Mouse (Mus musculus) heart, adult 9 months (tissue): ENCODE results near the gene Ctnnd2.

Experiments used
- DNase-seq, 2 experiments: peaks; one replicate each; pipeline ENCODE4 v3.0.0; 2022; ENCODE audit warnings: low spot score in 2 of 2

Ctnnd2 gene

DNA sequence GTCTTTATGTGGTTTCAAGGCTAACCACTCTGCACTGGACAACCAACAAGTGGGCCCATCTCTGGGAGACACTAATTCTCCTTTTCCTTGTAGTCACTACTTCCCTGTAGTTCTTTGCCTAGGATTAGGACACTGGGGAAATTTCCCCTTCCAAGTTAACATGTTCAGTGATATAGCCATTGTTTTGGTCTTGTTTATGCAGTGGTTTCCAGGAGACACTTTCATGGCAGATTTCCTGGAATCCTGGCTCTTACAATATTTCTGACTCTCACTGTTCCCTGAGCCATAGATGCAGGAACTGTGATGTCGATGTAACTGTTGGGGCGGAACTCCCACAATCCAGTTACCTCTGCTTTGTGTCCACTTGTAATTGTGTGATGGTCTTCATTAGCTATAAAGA, 814.5 kb downstream of the Ctnnd2 start:
- peak; percentile 9 to 32 for DNase-seq

GRCm38 (mm10) chr15:30990421-30991252, 818.2 kb downstream of the Ctnnd2 start:
- peak in 1 of 2 experiments; percentile 4 for DNase-seq

- DNase-seq, result no peak
Measured at GRCm38 (mm10) chr15:30992357-30992756, 820.0 kb downstream of the Ctnnd2 start.

GRCm38 (mm10) chr15:30992901-30993300, 820.5 kb downstream of the Ctnnd2 start:
- no peak for DNase-seq

- DNase-seq, result no peak
Measured at GRCm38 (mm10) chr15:30995346-30995745, 823.0 kb downstream of the Ctnnd2 start.

- DNase-seq, result no peak
Measured at GRCm38 (mm10) chr15:31004468-31004867, 832.1 kb downstream of the Ctnnd2 start.

DNA sequence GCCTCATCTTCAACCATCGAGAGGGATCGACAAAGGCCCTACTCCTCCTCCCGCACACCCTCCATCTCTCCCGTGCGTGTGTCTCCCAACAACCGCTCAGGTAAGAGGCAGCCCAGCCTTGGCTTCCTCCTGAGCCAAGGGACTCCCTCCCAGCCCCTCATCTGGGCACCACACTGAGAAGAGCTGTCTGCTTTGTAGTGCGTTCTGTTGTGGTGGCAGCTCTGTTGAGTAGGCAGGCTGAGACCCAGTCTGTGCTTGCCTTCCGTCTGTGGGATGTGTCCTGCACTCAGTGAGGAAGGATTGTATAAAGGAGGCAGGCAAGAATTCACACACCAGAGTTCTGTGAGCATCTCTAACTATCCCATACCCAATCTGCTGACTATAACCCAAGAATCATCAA, 832.6 kb downstream of the Ctnnd2 start:
- no peak for DNase-seq

DNA sequence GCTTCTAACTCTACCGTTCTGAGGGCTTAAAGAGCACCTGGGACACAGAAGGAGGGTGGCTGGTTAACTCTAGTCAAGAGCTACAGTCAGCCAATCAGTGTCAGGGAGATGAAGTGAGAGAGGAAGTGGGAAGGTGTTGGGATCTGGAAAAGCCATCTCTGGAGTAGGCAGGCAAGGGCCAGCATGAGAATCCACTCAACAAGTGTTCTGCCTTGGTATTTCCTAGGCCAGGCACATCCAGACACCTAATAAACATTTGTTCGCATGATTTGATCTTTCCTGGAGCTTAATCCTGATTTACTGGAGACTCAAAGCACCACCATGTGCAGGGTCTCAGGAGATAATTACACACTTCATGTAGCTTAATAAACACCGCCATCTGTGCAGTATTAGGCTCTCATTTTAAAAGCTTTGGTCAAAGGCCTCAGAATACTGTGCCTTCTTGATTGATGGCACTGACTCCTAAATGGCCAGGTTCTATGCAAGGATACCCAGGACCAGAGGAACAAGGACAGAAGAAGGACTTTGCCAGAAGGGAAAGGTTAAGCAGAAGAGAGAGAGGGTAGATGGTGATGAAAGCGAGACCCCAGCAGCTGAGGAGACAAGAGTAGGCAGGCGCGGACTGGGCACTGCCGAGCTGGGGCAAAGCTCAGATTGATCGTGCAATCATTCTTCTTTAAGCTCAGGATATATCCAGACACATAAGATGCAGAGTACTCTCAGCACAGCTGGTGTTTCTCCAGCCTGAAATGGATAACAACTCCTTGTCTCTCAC, 833.8 kb downstream of the Ctnnd2 start:
- no peak for DNase-seq

DNA sequence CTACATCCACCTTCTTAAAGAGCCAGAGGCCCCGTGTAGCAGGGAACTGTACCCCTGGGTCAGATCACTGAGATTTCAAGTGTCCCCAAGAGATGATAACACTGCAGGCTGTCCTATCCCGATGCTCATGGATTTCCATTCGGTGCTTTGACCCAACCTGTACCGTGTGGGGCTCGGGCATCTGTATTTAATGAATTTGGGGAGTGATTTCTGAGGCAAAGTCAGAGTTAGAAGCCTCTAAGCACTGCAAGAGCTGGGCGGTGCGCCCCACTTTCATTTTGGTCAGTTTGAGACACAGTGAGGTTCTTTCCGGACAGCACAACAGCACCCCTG, 834.4 kb downstream of the Ctnnd2 start:
- no peak for DNase-seq

- no peak for DNase-seq
Measured at GRCm38 (mm10) chr15:31008594-31008993, 836.2 kb downstream of the Ctnnd2 start.

- DNase-seq, result no peak
Measured at GRCm38 (mm10) chr15:31020769-31021168, 848.4 kb downstream of the Ctnnd2 start.

GRCm38 (mm10) chr15:31022012-31022411, 849.6 kb downstream of the Ctnnd2 start:
- no peak for DNase-seq

DNA sequence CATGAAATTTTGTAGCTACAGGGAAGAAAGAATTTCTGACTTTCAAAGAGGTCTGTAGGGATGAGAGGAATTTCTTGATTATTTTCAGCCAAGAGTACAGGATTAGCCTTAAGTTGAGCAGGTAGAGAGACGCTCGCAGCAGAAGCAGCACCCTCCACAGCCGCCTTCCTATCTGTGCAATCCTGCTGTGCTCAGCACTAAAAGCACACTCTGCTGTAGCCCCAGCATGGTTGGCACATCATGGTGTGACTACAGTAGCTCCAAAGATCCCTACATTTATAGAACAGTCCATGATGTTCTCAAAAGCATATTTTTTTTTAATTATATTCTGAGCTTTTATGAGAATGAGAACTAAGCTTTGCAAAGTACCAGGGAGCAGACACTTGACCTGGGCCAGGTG, 850.1 kb downstream of the Ctnnd2 start:
- DNase-seq, result no peak

- no peak for DNase-seq
Measured at GRCm38 (mm10) chr15:31023766-31024165, 851.4 kb downstream of the Ctnnd2 start.

- no peak for DNase-seq
Measured at GRCm38 (mm10) chr15:31027448-31028230, 855.2 kb downstream of the Ctnnd2 start.

DNA sequence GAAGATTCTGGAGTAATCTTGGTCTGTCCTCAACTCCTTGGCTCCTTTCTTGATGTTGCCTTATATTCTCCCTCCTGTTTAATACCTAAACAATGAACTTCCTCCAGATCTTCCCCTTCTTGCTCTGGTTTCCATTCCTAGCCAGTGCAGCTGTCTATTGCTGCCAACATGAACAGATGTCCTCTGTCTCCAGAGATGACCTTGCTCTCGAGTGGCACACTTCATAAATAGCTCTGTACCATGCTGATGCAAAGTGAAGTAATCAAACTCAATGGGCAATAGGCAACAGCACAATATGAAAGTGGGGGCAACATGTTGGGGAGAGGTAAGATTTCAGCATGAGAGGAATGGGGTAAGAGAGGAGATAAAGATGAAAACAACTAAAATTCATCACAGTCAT, 872.6 kb downstream of the Ctnnd2 start:
- peak in 1 of 2 experiments; percentile 17 for DNase-seq

GRCm38 (mm10) chr15:31051496-31051895, 879.1 kb downstream of the Ctnnd2 start:
- no peak for DNase-seq

- no peak for DNase-seq
Measured at GRCm38 (mm10) chr15:31056145-31056544, 883.8 kb downstream of the Ctnnd2 start.

GRCm38 (mm10) chr15:31058315-31058714, 885.9 kb downstream of the Ctnnd2 start:
- no peak for DNase-seq

- DNase-seq, result no peak
Measured at GRCm38 (mm10) chr15:31063734-31064133, 891.3 kb downstream of the Ctnnd2 start.

DNA sequence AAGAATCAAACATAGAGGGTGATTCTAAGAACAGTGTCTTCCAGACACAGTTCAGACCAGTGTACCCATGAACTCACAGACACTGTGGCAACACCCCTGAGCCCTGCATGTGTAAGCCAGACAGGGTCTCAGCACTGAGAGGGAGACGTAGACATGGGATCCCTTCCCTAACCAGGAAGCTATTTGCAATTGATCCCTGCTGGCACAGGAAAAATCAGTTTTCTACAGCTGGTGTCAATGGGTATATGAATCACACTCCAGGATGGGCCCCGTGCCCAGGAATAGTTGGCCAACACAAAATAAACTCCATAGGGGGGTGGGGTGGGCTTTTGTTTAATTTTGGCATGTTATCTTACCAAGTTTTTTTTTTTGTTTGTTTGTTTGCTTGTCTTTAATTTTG, 895.7 kb downstream of the Ctnnd2 start:
- no peak for DNase-seq

DNA sequence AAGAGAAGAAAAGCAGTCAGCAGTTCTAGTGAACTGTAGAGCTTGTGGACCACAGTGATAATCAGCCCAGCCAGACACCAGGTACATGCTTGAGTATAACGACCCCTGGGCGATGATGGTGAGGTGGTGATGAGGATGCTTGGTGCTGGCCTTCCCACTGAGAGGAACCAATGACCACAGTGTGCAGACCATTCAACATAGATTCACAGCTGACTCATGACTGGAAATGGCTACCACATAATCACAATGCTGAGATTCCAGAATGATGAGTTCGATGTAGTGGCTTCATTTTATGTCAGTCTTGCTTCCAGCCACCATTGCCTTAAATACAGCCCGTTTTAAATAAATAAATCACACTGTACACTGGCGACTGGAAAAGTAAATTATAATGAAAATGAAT, 897.9 kb downstream of the Ctnnd2 start:
- no peak for DNase-seq
